8 mouse cellular contexts compared by ENCODE assay signal in genomic region chr3:127791056-127791483, GRCm38 (mm10). TPM values are rescaled to one million over a fixed set of nuclear protein-coding genes. Genes with fewer than 3 reads are reported as not detected.
DNase-seq lines count a peak whose midpoint lies in the region; ATAC-seq lines count a peak whose summit lies in the region.

No protein-coding gene starts in this region.

- peak overlapping the region; percentile 10; the same call in 1 of the 2 replicates for H3K27ac ChIP-seq in brown adipose tissue, adult 24 weeks (replicated peaks; ENCODE audit: low read depth, low read length)
- H3K27ac ChIP-seq in heart, embryonic 15.5 days = 0 out of 2 replicates have a peak overlapping the region, but pooled peaks have one; percentile 21
- H3K27ac ChIP-seq in limb, embryonic 13.5 days = no peak overlapping the region
- no peak overlapping the region for H3K27ac ChIP-seq in neural tube, embryonic 12.5 days

- no peak for ATAC-seq in heart, embryonic 15.5 days (replicated peaks; ENCODE audit: insufficient number of reproducible peaks, insufficient read depth, low FRiP score, low read depth)
- ATAC-seq in limb, embryonic 13.5 days (ENCODE audit: low FRiP score, low read depth) = no peak
- no peak for ATAC-seq in neural tube, embryonic 12.5 days (ENCODE audit: low FRiP score, low read depth)

- H3K9ac ChIP-seq in heart, embryonic 15.5 days = peak overlapping the region; percentile 60
- H3K9ac ChIP-seq in limb, embryonic 13.5 days = 0 out of 2 replicates have a peak overlapping the region, but pooled peaks have one; percentile 70
- H3K9ac ChIP-seq in neural tube, embryonic 12.5 days = 0 out of 2 replicates have a peak overlapping the region, but pooled peaks have one; percentile 22

- peak overlapping the region; percentile 80 for H3K4me3 ChIP-seq in brown adipose tissue, adult 24 weeks (ENCODE audit: insufficient read depth, low read depth, low read length)
- H3K4me3 ChIP-seq in heart, embryonic 15.5 days = peak overlapping the region; percentile 69
- peak overlapping the region; percentile 64 for H3K4me3 ChIP-seq in limb, embryonic 13.5 days
- H3K4me3 ChIP-seq in neural tube, embryonic 12.5 days = peak overlapping the region; percentile 55

- peak overlapping the region; percentile 100 for H3K4me2 ChIP-seq in heart, embryonic 15.5 days
- H3K4me2 ChIP-seq in limb, embryonic 13.5 days (replicated peaks) = peak overlapping the region; percentile 98
- H3K4me2 ChIP-seq in neural tube, embryonic 12.5 days (replicated peaks) = peak overlapping the region; percentile 98

- H3K27me3 ChIP-seq in heart, embryonic 15.5 days = 0 out of 2 replicates have a peak, but pooled peaks cover 17% of the 10 kb centered on the region
- H3K27me3 ChIP-seq in limb, embryonic 13.5 days = peaks cover 34% of the 10 kb centered on the region
- H3K27me3 ChIP-seq in neural tube, embryonic 12.5 days (replicated peaks) = peaks cover 42% of the 10 kb centered on the region

- WGBS in heart, embryonic 15.5 days = 4% methylated on average over 15 of the region's 15 CpGs
- 3% methylated on average over 15 of the region's 15 CpGs for WGBS in limb, embryonic 13.5 days
- WGBS in neural tube, embryonic 12.5 days = 1% methylated on average over 15 of the region's 15 CpGs

- H3K9me3 ChIP-seq in heart, embryonic 15.5 days (replicated peaks) = no peaks in the 10 kb centered on the region
- no peaks in the 10 kb centered on the region for H3K9me3 ChIP-seq in limb, embryonic 13.5 days
- no peaks in the 10 kb centered on the region for H3K9me3 ChIP-seq in neural tube, embryonic 12.5 days

- DNase-seq in cerebellum, adult 9-10 months = peak; percentile 12
- no peak for DNase-seq in cerebellum, adult 8-10 months
- DNase-seq in layer of hippocampus, postnatal 10 days (ENCODE audit: low spot score in 2 of 2) = no peak
- no peak for DNase-seq in urinary bladder, postnatal 4 days (ENCODE audit: low spot score in 2 of 2)

- 0 out of 2 replicates have a peak, but pooled peaks cover 5% of the 10 kb centered on the region for H3K4me1 ChIP-seq in brown adipose tissue, adult 24 weeks (ENCODE audit: control insufficient read depth, insufficient read depth, insufficient read length, low read length)
- peaks cover 6% of the 10 kb centered on the region for H3K4me1 ChIP-seq in heart, embryonic 15.5 days (replicated peaks)
- peaks cover 16% of the 10 kb centered on the region for H3K4me1 ChIP-seq in limb, embryonic 13.5 days
- H3K4me1 ChIP-seq in neural tube, embryonic 12.5 days = peaks cover 17% of the 10 kb centered on the region

- no peaks in the 10 kb centered on the region for H3K36me3 ChIP-seq in heart, embryonic 15.5 days
- H3K36me3 ChIP-seq in limb, embryonic 13.5 days = no peaks in the 10 kb centered on the region
- H3K36me3 ChIP-seq in neural tube, embryonic 12.5 days = no peaks in the 10 kb centered on the region

RNA-seq across cellular contexts. Expression of gene Tifa, which starts 1.5 kb away (rescaled TPM):
- polyA plus RNA-seq in brown adipose tissue, adult 24 weeks (2012; ENCODE audit: insufficient read depth, insufficient read length, missing spikeins) = 1.8 and 2.0 TPM in 2 replicates
- polyA plus RNA-seq in heart, embryonic 15.5 days (2015; fragmentation: Nextera tagmentation; extraction: Ambion mirVana) = 3.3 and 4.1 TPM in 2 replicates
- polyA plus RNA-seq in limb, embryonic 13.5 days (2015; fragmentation: Nextera tagmentation; extraction: Ambion mirVana) = 3.4 TPM in 2 replicates
- 3.0 and 3.1 TPM in 2 replicates for polyA plus RNA-seq in neural tube, embryonic 12.5 days (2016; fragmentation: Nextera tagmentation; extraction: Ambion mirVana)
- 1 to 10 TPM; 3.8 to 3.9 TPM for total RNA-seq in layer of hippocampus, postnatal 10 days (2021)

RNA-seq across cellular contexts. Expression of gene Alpk1, which starts 10.7 kb away (rescaled TPM):
- polyA plus RNA-seq in brown adipose tissue, adult 24 weeks (2012; ENCODE audit: insufficient read depth, insufficient read length, missing spikeins) = 0.54 and 0.63 TPM in 2 replicates
- polyA plus RNA-seq in heart, embryonic 15.5 days (2015; fragmentation: Nextera tagmentation; extraction: Ambion mirVana) = 1.3 and 1.9 TPM in 2 replicates
- 0.80 and 1.4 TPM in 2 replicates for polyA plus RNA-seq in limb, embryonic 13.5 days (2015; fragmentation: Nextera tagmentation; extraction: Ambion mirVana)
- polyA plus RNA-seq in neural tube, embryonic 12.5 days (2016; fragmentation: Nextera tagmentation; extraction: Ambion mirVana) = 1.3 and 1.7 TPM in 2 replicates
- total RNA-seq in layer of hippocampus, postnatal 10 days (2021) = 1 to 10 TPM; 7.9 to 9.2 TPM

RNA-seq across cellular contexts. Expression of gene Ap1ar, which starts 46.3 kb away (rescaled TPM):
- polyA plus RNA-seq in brown adipose tissue, adult 24 weeks (2012; ENCODE audit: insufficient read depth, insufficient read length, missing spikeins) = 13.1 and 25.0 TPM in 2 replicates
- polyA plus RNA-seq in heart, embryonic 15.5 days (2015; fragmentation: Nextera tagmentation; extraction: Ambion mirVana) = 21.7 and 30.7 TPM in 2 replicates
- polyA plus RNA-seq in limb, embryonic 13.5 days (2015; fragmentation: Nextera tagmentation; extraction: Ambion mirVana) = 52.6 and 54.1 TPM in 2 replicates
- polyA plus RNA-seq in neural tube, embryonic 12.5 days (2016; fragmentation: Nextera tagmentation; extraction: Ambion mirVana) = 85.8 and 93.6 TPM in 2 replicates
- total RNA-seq in layer of hippocampus, postnatal 10 days (2021) = 10 to 100 TPM; 76.8 to 82.4 TPM

Comparison
In these comparisons a context has a peak if more than half of its experiments do, and no peak if none do; other contexts are left out.
1. H3K27ac ChIP-seq: peak in brown adipose tissue, adult 24 weeks (single experiment) and heart, embryonic 15.5 days (single experiment); none in limb, embryonic 13.5 days (single experiment) and neural tube, embryonic 12.5 days (single experiment).
2. Peak in every context shown above with its lines, with median percentiles within 50 percentile points of each other: H3K4me3 ChIP-seq, H3K4me2 ChIP-seq and H3K9ac ChIP-seq.